Mouse (Mus musculus) cortical plate, adult 2 months (tissue): ENCODE measurements around the gene Foxd2.

Experiments
- CTCF ChIP-seq: fragments of 200-500 bp; IDR thresholded peaks from 2 replicates; pipeline ENCODE4 v1.5.1; 2011; ENCODE audit warnings: mild to moderate bottlenecking, control low read depth, low read length; ENCODE audit not compliant: insufficient read depth; ENCODE audit errors: extremely low read depth
- POLR2A ChIP-seq: fragments of 200-500 bp; IDR thresholded peaks from 2 replicates; pipeline ENCODE4 v1.6.1; 2011; ENCODE audit warnings: mild to moderate bottlenecking, low read length, control low read depth; ENCODE audit not compliant: insufficient read depth; ENCODE audit errors: extremely low read depth

- no peak for TF ChIP-seq CTCF
- TF ChIP-seq POLR2A: no peak
Observed at GRCm38 (mm10) chr4:114925917-114926312, 17.2 kb upstream of the Foxd2 start, which contains the start of gene Foxe3.
